Mouse (Mus musculus) lung, adult 2 months (tissue): Measurements from ENCODE around the gene Itch. TPM values are rescaled to one million over a fixed set of nuclear protein-coding genes. Genes with fewer than 3 reads are reported as not detected.
"Not testable (repeated sequence)": the region's sequence is repeated elsewhere in the genome, so short reads cannot be mapped to it uniquely, and the experiment has no call there.

Experiments used
- DNase-seq: peaks from one replicate; pipeline ENCODE4 v3.0.0; 2022
- H3K4me1 ChIP-seq: fragments of 200-500 bp; 2 replicates; pipeline ENCODE4 v1.6.1; 2011; ENCODE audit warnings: low read length; ENCODE audit not compliant: control insufficient read depth, insufficient read depth
- H3K4me3 ChIP-seq: fragments of 200-500 bp; replicated peaks from 2 replicates; pipeline ENCODE3; 2011; ENCODE audit warnings: low read depth, mild to moderate bottlenecking, control low read depth, low read length; ENCODE audit errors: extremely low read depth
- CTCF ChIP-seq: fragments of 200-500 bp; IDR thresholded peaks from 2 replicates; pipeline ENCODE4 v1.5.1; 2011; ENCODE audit warnings: mild to moderate bottlenecking, low read length, control low read depth; ENCODE audit not compliant: insufficient read depth
- POLR2A ChIP-seq: fragments of 200-500 bp; IDR thresholded peaks from 2 replicates; pipeline ENCODE4 v1.6.1; 2011; ENCODE audit warnings: low read depth, mild to moderate bottlenecking, control low read depth, low read length, borderline replicate concordance; ENCODE audit errors: extremely low read depth
- WGBS: fragments of 180-500 bp; shearing (Covaris S2); methylation state at CpG from one replicate; pipeline ENCODE4 v1.1.7; 2018; 5-methylcytosine and 5-hydroxymethylcytosine counted together
- polyA plus RNA-seq: library from polyadenylated mRNA; depleted of rRNA; stranded (reverse); fragments of >200 nt; gene quantifications from 2 replicates; pipeline ENCODE4 v1.2.3, GENCODE M21; 2012

The Itch gene
- polyA plus RNA-seq, 1 experiment: 12.0 TPM

GRCm38 (mm10) chr2:155140986-155141385, 7.7 kb downstream of the Itch start:
- WGBS: 82% methylated on average over 5 of the region's 5 CpGs
- Histone ChIP-seq H3K4me1 (peaks cover 3% of the 10 kb centered on the region; the same call in 1 of the 2 replicates), H3K4me3 (no peak overlapping the region)
- no peak for DNase-seq
- no peak for TF ChIP-seq POLR2A

GRCm38 (mm10) chr2:155142025-155142555, 8.8 kb downstream of the Itch start:
- DNase-seq: no peak
- no peaks in the 10 kb centered on the region; the same call in 1 of the 2 replicates for H3K4me1 ChIP-seq
- TF ChIP-seq CTCF (no peak), POLR2A (no peak)
- H3K4me3 ChIP-seq: no peak overlapping the region

GRCm38 (mm10) chr2:155149296-155149695, 16.0 kb downstream of the Itch start:
- not testable (repeated sequence) for DNase-seq, H3K4me1 ChIP-seq, H3K4me3 ChIP-seq

GRCm38 (mm10) chr2:155207419-155207818, 74.1 kb downstream of the Itch start:
- no peak for DNase-seq
- Histone ChIP-seq H3K4me1 (no peaks in the 10 kb centered on the region), H3K4me3 (no peak overlapping the region)
- TF ChIP-seq CTCF (peak; percentile 78), POLR2A (no peak)
- 77% methylated on average over 2 of the region's 2 CpGs for WGBS

- no peak for DNase-seq
- H3K4me3 ChIP-seq: no peak overlapping the region
- 74% methylated on average over 2 of the region's 2 CpGs for WGBS
- no peaks in the 10 kb centered on the region for H3K4me1 ChIP-seq
- TF ChIP-seq CTCF (no peak), POLR2A (no peak)
Measured at GRCm38 (mm10) chr2:155223145-155223544, 89.8 kb downstream of the Itch start.

GRCm38 (mm10) chr2:155224721-155225120, 91.4 kb downstream of the Itch start:
- TF ChIP-seq POLR2A (no peak), CTCF (no peak)
- Histone ChIP-seq H3K4me1 (no peaks in the 10 kb centered on the region), H3K4me3 (no peak overlapping the region)
- 79% methylated on average over 7 of the region's 7 CpGs for WGBS
- no peak for DNase-seq

GRCm38 (mm10) chr2:155235746-155236361, 102.5 kb downstream of the Itch start:
- H3K4me1 ChIP-seq: peaks cover 12% of the 10 kb centered on the region
- peak overlapping the region; percentile 74 for H3K4me3 ChIP-seq
- no peak for DNase-seq
- 4% methylated on average over 13 of the region's 13 CpGs for WGBS
- TF ChIP-seq CTCF (no peak), POLR2A (no peak)

- under 1% methylated on average over 50 of the region's 50 CpGs for WGBS
- Histone ChIP-seq H3K4me3 (peak within 1 kb of the TSS; percentile 74), H3K4me1 (peaks cover 12% of the 10 kb centered on the region)
- DNase-seq: peak; percentile 100
- TF ChIP-seq POLR2A (peak; percentile 92), CTCF (no peak)
Measured at GRCm38 (mm10) chr2:155236362-155236992, 103.2 kb downstream of the Itch start, which contains the start of gene Dynlrb1. Gene Dynlrb1, plus strand, starts transcription at chr2:155236533.

GRCm38 (mm10) chr2:155237276-155237675, 104.0 kb downstream of the Itch start:
- under 1% methylated on average over 4 of the region's 4 CpGs for WGBS
- Histone ChIP-seq H3K4me1 (peaks cover 13% of the 10 kb centered on the region), H3K4me3 (peak overlapping the region; percentile 74)
- no peak for DNase-seq
- TF ChIP-seq POLR2A (no peak), CTCF (no peak)

- H3K4me1 ChIP-seq: peaks cover 17% of the 10 kb centered on the region
- H3K4me3 ChIP-seq: no peak overlapping the region
- WGBS: 41% methylated on average over 4 of the region's 4 CpGs
- DNase-seq: no peak
- TF ChIP-seq POLR2A: no peak
- TF ChIP-seq CTCF: peak; percentile 49
Measured at GRCm38 (mm10) chr2:155240915-155241314, 107.6 kb downstream of the Itch start.
